Mouse (Mus musculus): ENCODE data around the gene Ift43.

- TF ChIP-seq GATA1 (IDR thresholded peaks at IDR 0.05; ENCODE audit: low read length) (no peak), TAL1 (IDR thresholded peaks at IDR 0.05; ENCODE audit: low read length) (no peak)
Measured at GRCm38 (mm10) chr12:86116295-86116835, 34.0 kb downstream of the Ift43 start.
